Mouse (Mus musculus): ENCODE results near the gene Arhgap24.

DNA sequence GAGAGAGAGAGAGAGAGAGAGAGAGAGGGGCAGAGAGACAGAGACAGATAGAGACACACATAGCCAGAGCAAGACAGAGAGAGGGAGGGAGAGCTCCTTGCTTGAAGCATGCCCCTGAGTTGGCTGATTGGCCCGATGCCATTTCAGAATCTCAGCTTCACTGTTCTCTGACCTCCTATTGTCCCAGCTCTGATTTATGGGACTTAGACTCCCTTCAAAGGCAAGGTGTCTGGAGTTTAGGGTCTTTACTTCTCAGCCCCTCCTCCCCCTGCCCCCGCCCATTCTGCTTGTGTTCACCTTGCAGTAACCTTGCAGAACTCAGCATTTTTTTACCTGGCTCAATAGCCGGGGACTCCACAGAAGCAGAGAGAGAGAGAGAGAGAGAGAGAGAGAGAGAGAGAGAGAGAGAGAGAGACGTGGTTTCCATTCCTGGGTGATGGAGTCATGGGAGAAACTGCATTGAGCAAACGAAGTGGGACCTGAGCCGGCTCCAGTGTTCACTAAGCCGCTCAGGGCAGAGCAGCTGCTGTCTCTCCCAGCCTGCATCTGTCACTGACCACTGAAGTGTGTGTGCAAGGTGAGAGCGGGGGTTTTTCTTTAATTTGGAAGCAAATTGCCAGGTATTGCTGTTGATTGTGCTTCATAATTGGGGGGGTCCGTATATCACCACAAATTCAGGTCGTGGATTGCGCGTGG, 287.3 kb downstream of the Arhgap24 start:
- TF ChIP-seq POLR2A (IDR thresholded peaks at IDR 0.05; ENCODE audit: borderline replicate concordance, extremely low read depth, insufficient read depth, insufficient read length, poor library complexity, severe bottlenecking) (no peak), CTCF (IDR thresholded peaks at IDR 0.05; ENCODE audit: borderline replicate concordance, extremely low read depth, insufficient read depth, insufficient read length) (no peak)
